Mouse (Mus musculus) 3T3-L1 (cell line): ENCODE measurements around the gene Utp11.

Experiments
- DNase-seq: peaks from one replicate; pipeline ENCODE4 v3.0.0-alpha.2; 2015; ENCODE audit warnings: low read depth, low spot score

Gene Utp11

GRCm38 (mm10) chr4:124632856-124633255 lies 60.5 kb downstream of the Utp11 start:
- no peak for DNase-seq

- DNase-seq: no peak
Measured at GRCm38 (mm10) chr4:124631456-124631855, 61.9 kb downstream of the Utp11 start.
